Mouse (Mus musculus): ENCODE measurements around the gene Clec5a. TPM values are rescaled to one million over a fixed set of nuclear protein-coding genes. Genes with fewer than 3 reads are reported as not detected.
"Not testable (repeated sequence)": the region's sequence is repeated elsewhere in the genome, so short reads cannot be mapped to it uniquely, and the experiment has no call there.

Clec5a gene
- polyA plus RNA-seq, 1 experiment from 2014 or later: 0.80 TPM

- not testable (repeated sequence) for H3K36me3 ChIP-seq (ENCODE audit: control insufficient read depth, insufficient read depth, low read length); H3K27me3 ChIP-seq (ENCODE audit: control insufficient read depth, insufficient read depth, low read length); H3K9ac ChIP-seq (ENCODE audit: low read length); H3K4me1 ChIP-seq (ENCODE audit: control insufficient read depth, insufficient read depth, low read length); H3K4me2 ChIP-seq (ENCODE audit: low read depth, severe bottlenecking); H3K27ac ChIP-seq (replicated peaks; ENCODE audit: low read depth, low read length); DNase-seq (ENCODE audit: low spot score); H3K9me3 ChIP-seq (ENCODE audit: control insufficient read depth, low read length); H3K4me3 ChIP-seq (ENCODE audit: low read depth, low read length); ATAC-seq (ENCODE audit: insufficient number of reproducible peaks, low FRiP score, low TSS enrichment, low read depth)
- 30% methylated on average over 4 of the region's 4 CpGs for WGBS
These were observed 12.9 kb upstream of the Clec5a start for GRCm38 (mm10) chr6:40598546-40598945.

GRCm38 (mm10) chr6:40594804-40595550 is 9.4 kb upstream of the Clec5a start:
- H3K4me1 ChIP-seq (ENCODE audit: control insufficient read depth, insufficient read depth, low read length): no peaks in the 10 kb centered on the region
- ATAC-seq (ENCODE audit: insufficient number of reproducible peaks, low FRiP score, low TSS enrichment, low read depth) (no peak), DNase-seq (ENCODE audit: low spot score) (no peak)
- no peaks in the 10 kb centered on the region for H3K27me3 ChIP-seq (ENCODE audit: control insufficient read depth, insufficient read depth, low read length)
- WGBS: 77% methylated on average over 3 of the region's 3 CpGs
- no peaks in the 10 kb centered on the region for H3K36me3 ChIP-seq (ENCODE audit: control insufficient read depth, insufficient read depth, low read length)
- no peak overlapping the region for H3K4me3 ChIP-seq (ENCODE audit: low read depth, low read length)
- no peaks in the 10 kb centered on the region for H3K9me3 ChIP-seq (ENCODE audit: control insufficient read depth, low read length)
- H3K27ac ChIP-seq (replicated peaks; ENCODE audit: low read depth, low read length): no peak overlapping the region
- no peak overlapping the region for H3K4me2 ChIP-seq (ENCODE audit: low read depth, severe bottlenecking)
- no peak overlapping the region for H3K9ac ChIP-seq (ENCODE audit: low read length)

- no peak overlapping the region for H3K27ac ChIP-seq (replicated peaks; ENCODE audit: low read depth, low read length)
- no peaks in the 10 kb centered on the region for H3K36me3 ChIP-seq (ENCODE audit: control insufficient read depth, insufficient read depth, low read length)
- WGBS: 98% methylated on average over 2 of the region's 2 CpGs
- no peak for ATAC-seq (ENCODE audit: insufficient number of reproducible peaks, low FRiP score, low TSS enrichment, low read depth)
- no peaks in the 10 kb centered on the region for H3K9me3 ChIP-seq (ENCODE audit: control insufficient read depth, low read length)
- no peak overlapping the region for H3K4me3 ChIP-seq (ENCODE audit: low read depth, low read length)
- no peaks in the 10 kb centered on the region for H3K27me3 ChIP-seq (ENCODE audit: control insufficient read depth, insufficient read depth, low read length)
- no peaks in the 10 kb centered on the region for H3K4me1 ChIP-seq (ENCODE audit: control insufficient read depth, insufficient read depth, low read length)
- no peak overlapping the region for H3K4me2 ChIP-seq (ENCODE audit: low read depth, severe bottlenecking)
- no peak overlapping the region for H3K9ac ChIP-seq (ENCODE audit: low read length)
- no peak for DNase-seq (ENCODE audit: low spot score)
These were observed 2.7 kb upstream of the Clec5a start for GRCm38 (mm10) chr6:40588346-40588745.

GRCm38 (mm10) chr6:40584336-40584735 is 1.3 kb downstream of the Clec5a start:
- no peak for ATAC-seq (ENCODE audit: insufficient number of reproducible peaks, low FRiP score, low TSS enrichment, low read depth)
- no peak overlapping the region for H3K4me3 ChIP-seq (ENCODE audit: low read depth, low read length)
- 88% methylated on average over 6 of the region's 6 CpGs for WGBS
- H3K9me3 ChIP-seq (ENCODE audit: control insufficient read depth, low read length): no peaks in the 10 kb centered on the region
- H3K9ac ChIP-seq (ENCODE audit: low read length): no peak overlapping the region
- H3K4me1 ChIP-seq (ENCODE audit: control insufficient read depth, insufficient read depth, low read length): no peaks in the 10 kb centered on the region
- H3K36me3 ChIP-seq (ENCODE audit: control insufficient read depth, insufficient read depth, low read length): no peaks in the 10 kb centered on the region
- H3K27me3 ChIP-seq (ENCODE audit: control insufficient read depth, insufficient read depth, low read length): no peaks in the 10 kb centered on the region
- no peak overlapping the region for H3K4me2 ChIP-seq (ENCODE audit: low read depth, severe bottlenecking)
- DNase-seq (ENCODE audit: low spot score): no peak
- no peak overlapping the region for H3K27ac ChIP-seq (replicated peaks; ENCODE audit: low read depth, low read length)

GRCm38 (mm10) chr6:40576305-40576704 is 9.3 kb downstream of the Clec5a start:
- no peaks in the 10 kb centered on the region for H3K27me3 ChIP-seq (ENCODE audit: control insufficient read depth, insufficient read depth, low read length)
- H3K9me3 ChIP-seq (ENCODE audit: control insufficient read depth, low read length): no peaks in the 10 kb centered on the region
- ATAC-seq (ENCODE audit: insufficient number of reproducible peaks, low FRiP score, low TSS enrichment, low read depth): no peak
- no peaks in the 10 kb centered on the region for H3K36me3 ChIP-seq (ENCODE audit: control insufficient read depth, insufficient read depth, low read length)
- no peak overlapping the region for H3K4me2 ChIP-seq (ENCODE audit: low read depth, severe bottlenecking)
- 81% methylated on average over 1 of the region's 1 CpGs for WGBS
- H3K4me3 ChIP-seq (ENCODE audit: low read depth, low read length): no peak overlapping the region
- H3K9ac ChIP-seq (ENCODE audit: low read length): no peak overlapping the region
- H3K4me1 ChIP-seq (ENCODE audit: control insufficient read depth, insufficient read depth, low read length): no peaks in the 10 kb centered on the region
- DNase-seq (ENCODE audit: low spot score): no peak
- H3K27ac ChIP-seq (replicated peaks; ENCODE audit: low read depth, low read length): no peak overlapping the region

- H3K27me3 ChIP-seq (ENCODE audit: control insufficient read depth, insufficient read depth, low read length): no peaks in the 10 kb centered on the region
- no peak overlapping the region for H3K4me3 ChIP-seq (ENCODE audit: low read depth, low read length)
- no peak overlapping the region for H3K27ac ChIP-seq (replicated peaks; ENCODE audit: low read depth, low read length)
- H3K4me1 ChIP-seq (ENCODE audit: control insufficient read depth, insufficient read depth, low read length): no peaks in the 10 kb centered on the region
- ATAC-seq (ENCODE audit: insufficient number of reproducible peaks, low FRiP score, low TSS enrichment, low read depth) (no peak), DNase-seq (ENCODE audit: low spot score) (no peak)
- 74% methylated on average over 3 of the region's 3 CpGs for WGBS
- no peak overlapping the region for H3K4me2 ChIP-seq (ENCODE audit: low read depth, severe bottlenecking)
- H3K9me3 ChIP-seq (ENCODE audit: control insufficient read depth, low read length): no peaks in the 10 kb centered on the region
- no peak overlapping the region for H3K9ac ChIP-seq (ENCODE audit: low read length)
- no peaks in the 10 kb centered on the region for H3K36me3 ChIP-seq (ENCODE audit: control insufficient read depth, insufficient read depth, low read length)
These were observed 12.0 kb downstream of the Clec5a start for GRCm38 (mm10) chr6:40573618-40574017.

- H3K4me2 ChIP-seq (ENCODE audit: low read depth, severe bottlenecking): no peak within 1 kb of the TSS
- no peak within 1 kb of the TSS for H3K27ac ChIP-seq (replicated peaks; ENCODE audit: low read depth, low read length)
- no peak within 1 kb of the TSS for H3K4me3 ChIP-seq (ENCODE audit: low read depth, low read length)
- WGBS: 88% methylated on average over 3 of the region's 3 CpGs
- ATAC-seq (ENCODE audit: insufficient number of reproducible peaks, low FRiP score, low TSS enrichment, low read depth) (no peak), DNase-seq (ENCODE audit: low spot score) (no peak)
- no peaks in the 10 kb centered on the region for H3K9me3 ChIP-seq (ENCODE audit: control insufficient read depth, low read length)
- no peaks in the 10 kb centered on the region for H3K27me3 ChIP-seq (ENCODE audit: control insufficient read depth, insufficient read depth, low read length)
- no peaks in the 10 kb centered on the region for H3K36me3 ChIP-seq (ENCODE audit: control insufficient read depth, insufficient read depth, low read length)
- H3K9ac ChIP-seq (ENCODE audit: low read length): no peak within 1 kb of the TSS
- no peaks in the 10 kb centered on the region for H3K4me1 ChIP-seq (ENCODE audit: control insufficient read depth, insufficient read depth, low read length)
These were observed 16.4 kb downstream of the Clec5a start, which contains the start of gene Olfr460 for GRCm38 (mm10) chr6:40569187-40569586. TSS of gene Olfr460 (plus strand) at chr6:40569487.

- H3K27ac ChIP-seq (replicated peaks; ENCODE audit: low read depth, low read length): no peak within 1 kb of the TSS
- no peaks in the 10 kb centered on the region for H3K36me3 ChIP-seq (ENCODE audit: control insufficient read depth, insufficient read depth, low read length)
- no peaks in the 10 kb centered on the region for H3K9me3 ChIP-seq (ENCODE audit: control insufficient read depth, low read length)
- WGBS: 79% methylated on average over 2 of the region's 2 CpGs
- H3K4me3 ChIP-seq (ENCODE audit: low read depth, low read length): no peak within 1 kb of the TSS
- H3K9ac ChIP-seq (ENCODE audit: low read length): no peak within 1 kb of the TSS
- H3K4me2 ChIP-seq (ENCODE audit: low read depth, severe bottlenecking): no peak within 1 kb of the TSS
- no peak for ATAC-seq (ENCODE audit: insufficient number of reproducible peaks, low FRiP score, low TSS enrichment, low read depth)
- DNase-seq (ENCODE audit: low spot score): no peak
- no peaks in the 10 kb centered on the region for H3K27me3 ChIP-seq (ENCODE audit: control insufficient read depth, insufficient read depth, low read length)
- no peaks in the 10 kb centered on the region for H3K4me1 ChIP-seq (ENCODE audit: control insufficient read depth, insufficient read depth, low read length)
These were observed 30.7 kb downstream of the Clec5a start, which contains the start of gene Olfr461 for GRCm38 (mm10) chr6:40554950-40555349. TSS of gene Olfr461 (minus strand) at chr6:40555050.

GRCm38 (mm10) chr6:40544690-40545089 is 40.9 kb downstream of the Clec5a start:
- ATAC-seq (ENCODE audit: insufficient number of reproducible peaks, low FRiP score, low TSS enrichment, low read depth) (no peak), DNase-seq (ENCODE audit: low spot score) (no peak)
- 86% methylated on average over 10 of the region's 10 CpGs for WGBS
- no peak overlapping the region for H3K4me2 ChIP-seq (ENCODE audit: low read depth, severe bottlenecking)
- no peak overlapping the region for H3K4me3 ChIP-seq (ENCODE audit: low read depth, low read length)
- H3K4me1 ChIP-seq (ENCODE audit: control insufficient read depth, insufficient read depth, low read length): no peaks in the 10 kb centered on the region
- no peaks in the 10 kb centered on the region for H3K9me3 ChIP-seq (ENCODE audit: control insufficient read depth, low read length)
- H3K27ac ChIP-seq (replicated peaks; ENCODE audit: low read depth, low read length): no peak overlapping the region
- H3K36me3 ChIP-seq (ENCODE audit: control insufficient read depth, insufficient read depth, low read length): no peaks in the 10 kb centered on the region
- no peak overlapping the region for H3K9ac ChIP-seq (ENCODE audit: low read length)
- H3K27me3 ChIP-seq (ENCODE audit: control insufficient read depth, insufficient read depth, low read length): no peaks in the 10 kb centered on the region

All from limb, embryonic 11.5 days (tissue).